Mouse (Mus musculus) heart, embryonic 11.5 days (tissue): ENCODE data around the gene Olfr891. TPM values are rescaled to one million over a fixed set of nuclear protein-coding genes. Genes with fewer than 3 reads are reported as not detected.
"Not testable (repeated sequence)": the region's sequence is repeated elsewhere in the genome, so short reads cannot be mapped to it uniquely, and the experiment has no call there.

ENCODE experiments used
- ATAC-seq: fragments of 200-750 bp; cut with Nextera tagmentation; replicated peaks from 2 replicates; pipeline ENCODE4 v1.8.0; 2017; ENCODE audit warnings: moderate library complexity; ENCODE audit not compliant: insufficient number of reproducible peaks, low FRiP score, low TSS enrichment
- H3K27ac ChIP-seq: fragments of 300-500 bp; sonication (generic); 2 replicates; pipeline ENCODE4 v1.5.1; 2014; ENCODE audit warnings: mild to moderate bottlenecking, low read depth, low read length
- H3K27me3 ChIP-seq: fragments of 300-500 bp; sonication (generic); 2 replicates; pipeline ENCODE4 v1.6.1; 2014; ENCODE audit warnings: mild to moderate bottlenecking, low read length, mixed read lengths; ENCODE audit not compliant: control insufficient read depth, insufficient read depth
- H3K36me3 ChIP-seq: fragments of 300-500 bp; sonication (generic); 2 replicates; pipeline ENCODE4 v1.6.1; 2014; ENCODE audit warnings: mild to moderate bottlenecking, low read length, moderate library complexity, mixed read lengths; ENCODE audit not compliant: control insufficient read depth, insufficient read depth
- H3K4me1 ChIP-seq: fragments of 300-500 bp; sonication (generic); 2 replicates; pipeline ENCODE4 v1.6.1; 2014; ENCODE audit warnings: low read length; ENCODE audit not compliant: control insufficient read depth, insufficient read depth
- H3K4me2 ChIP-seq: fragments of 300-500 bp; sonication (generic); 2 replicates; pipeline ENCODE4 v1.6.1; 2014; ENCODE audit warnings: mild to moderate bottlenecking, moderate library complexity
- H3K4me3 ChIP-seq: fragments of 300-500 bp; sonication (generic); 2 replicates; pipeline ENCODE4 v1.5.1; 2014; ENCODE audit warnings: low read depth, low read length
- H3K9ac ChIP-seq: fragments of 300-500 bp; sonication (generic); 2 replicates; pipeline ENCODE4 v1.6.1; 2014; ENCODE audit warnings: mild to moderate bottlenecking, low read depth, low read length, moderate library complexity
- H3K9me3 ChIP-seq: fragments of 300-500 bp; sonication (generic); replicated peaks from 2 replicates; pipeline ENCODE4 v1.6.1; 2016; ENCODE audit warnings: low read length; ENCODE audit not compliant: control insufficient read depth
- WGBS: fragments of 180-500 bp; shearing (Covaris S2); extraction: QIAGEN DNeasy Blood & Tissue Kit; methylation state at CpG from one replicate; pipeline ENCODE4 v1.1.7; 2014; ENCODE audit not compliant: insufficient replicate concordance; 5-methylcytosine and 5-hydroxymethylcytosine counted together
- polyA plus RNA-seq: library from polyadenylated mRNA; unstranded; fragments of >200 nt; fragmentation: Nextera tagmentation; extraction: Ambion mirVana; gene quantifications from 2 replicates; pipeline ENCODE4 v1.2.1, GENCODE M21; 2014

Gene Olfr891
- polyA plus RNA-seq: not detected in 2 replicates

DNA sequence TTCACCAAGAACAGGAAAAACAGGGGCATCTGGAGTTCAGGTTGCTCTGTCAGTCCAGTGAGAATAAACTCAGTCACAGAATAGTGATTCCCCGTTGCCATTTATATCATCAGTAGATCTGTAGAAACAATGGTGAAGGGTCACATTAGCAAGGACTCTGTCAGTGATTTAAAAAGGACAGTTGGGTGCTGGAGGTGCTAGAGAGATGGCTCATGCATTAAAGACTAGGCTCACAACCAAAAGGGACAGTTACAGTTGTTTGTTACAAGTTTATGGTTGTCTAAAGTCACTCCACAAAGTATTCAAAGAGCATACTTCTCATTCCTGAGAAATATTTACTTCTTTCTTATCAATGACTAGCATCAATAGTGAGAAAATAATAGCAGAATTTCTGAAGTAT is at the start of gene Olfr891:
Gene Olfr891, minus strand, starts transcription at position 101 of the 400 bp plus-strand sequence.
- Histone ChIP-seq H3K9me3 (peaks cover 7% of the 10 kb centered on the region; the same call in 1 of the 2 replicates), H3K4me1 (no peaks in the 10 kb centered on the region), H3K36me3 (no peaks in the 10 kb centered on the region), H3K27ac (no peak within 1 kb of the TSS), H3K9ac (no peak within 1 kb of the TSS), H3K4me3 (no peak within 1 kb of the TSS), H3K4me2 (no peak within 1 kb of the TSS), H3K27me3 (no peaks in the 10 kb centered on the region)
- ATAC-seq: no peak
- WGBS: 71% methylated on average over 1 of the region's 1 CpGs

GRCm38 (mm10) chr9:38217755-38218154 is 37.1 kb upstream of the Olfr891 start, which contains the start of gene Olfr894:
TSS of gene Olfr894 (plus strand) at chr9:38218055.
- no peak within 1 kb of the TSS for H3K4me3 ChIP-seq
- H3K9me3 ChIP-seq: no peaks in the 10 kb centered on the region
- H3K4me1 ChIP-seq: no peaks in the 10 kb centered on the region
- no peak within 1 kb of the TSS for H3K4me2 ChIP-seq
- H3K27me3 ChIP-seq: no peaks in the 10 kb centered on the region
- H3K9ac ChIP-seq: no peak within 1 kb of the TSS
- no peaks in the 10 kb centered on the region for H3K36me3 ChIP-seq
- no peak within 1 kb of the TSS for H3K27ac ChIP-seq
- no peak for ATAC-seq

DNA sequence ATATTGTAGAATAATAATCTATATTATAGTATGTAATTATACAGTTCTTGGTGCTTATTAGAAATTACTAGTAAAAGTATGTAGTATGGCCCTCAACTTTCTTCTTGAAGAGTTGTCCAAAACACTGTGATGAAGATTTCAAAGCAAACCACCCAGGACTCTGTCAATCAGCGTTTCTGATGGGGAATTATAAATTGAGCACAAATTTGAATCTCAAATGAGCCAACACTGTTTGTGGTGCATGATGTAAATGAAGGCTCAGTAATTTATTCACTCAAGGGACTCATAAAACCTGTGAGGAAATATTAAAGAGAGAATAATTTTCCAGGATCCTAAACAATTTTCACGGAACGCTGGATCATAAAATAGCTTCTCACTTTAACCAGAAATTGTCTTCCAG is 27.4 kb upstream of the Olfr891 start, which contains the start of gene Olfr893:
Gene Olfr893, plus strand, starts transcription at position 301 of the 400 bp plus-strand sequence.
- WGBS: 81% methylated on average over 3 of the region's 3 CpGs
- Histone ChIP-seq H3K9me3 (no peaks in the 10 kb centered on the region), H3K4me3 (no peak within 1 kb of the TSS), H3K36me3 (no peaks in the 10 kb centered on the region), H3K9ac (no peak within 1 kb of the TSS), H3K4me1 (no peaks in the 10 kb centered on the region), H3K4me2 (no peak within 1 kb of the TSS), H3K27ac (no peak within 1 kb of the TSS), H3K27me3 (no peaks in the 10 kb centered on the region)
- no peak for ATAC-seq

- not testable (repeated sequence) for H3K9me3 ChIP-seq, H3K27me3 ChIP-seq, ATAC-seq, H3K4me1 ChIP-seq, H3K36me3 ChIP-seq, H3K4me3 ChIP-seq, H3K4me2 ChIP-seq, H3K27ac ChIP-seq, H3K9ac ChIP-seq
- 39% methylated on average over 2 of the region's 2 CpGs for WGBS
Observed at GRCm38 (mm10) chr9:38168341-38168740, 12.3 kb downstream of the Olfr891 start.

DNA sequence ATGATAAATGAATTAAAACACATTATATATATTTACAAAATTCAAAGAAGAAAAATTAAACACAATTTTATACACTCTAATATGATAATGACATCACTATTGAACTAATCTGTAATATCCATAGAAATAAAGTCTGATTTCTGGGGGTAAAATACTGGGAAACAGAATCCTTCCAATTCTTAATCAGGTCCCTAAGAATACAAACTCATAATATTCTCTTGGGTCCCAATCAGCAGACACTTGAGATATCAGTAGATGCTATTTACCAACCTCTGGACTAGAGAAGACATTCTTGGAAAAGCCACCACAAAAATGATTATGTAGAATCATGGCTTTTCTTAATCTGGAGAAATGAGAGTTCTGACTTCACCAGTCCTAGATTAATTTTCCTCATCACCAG is 38.4 kb downstream of the Olfr891 start, which contains the start of gene Olfr890:
Gene Olfr890, plus strand, starts transcription at position 301 of the 400 bp plus-strand sequence.
- Histone ChIP-seq H3K27me3 (no peaks in the 10 kb centered on the region), H3K27ac (no peak within 1 kb of the TSS), H3K9me3 (no peaks in the 10 kb centered on the region), H3K4me2 (no peak within 1 kb of the TSS), H3K4me3 (no peak within 1 kb of the TSS), H3K9ac (no peak within 1 kb of the TSS), H3K4me1 (no peaks in the 10 kb centered on the region), H3K36me3 (no peaks in the 10 kb centered on the region)
- no peak for ATAC-seq

Other genes with a start within 250 kb of the Olfr891 start
- gene Olfr881, start 189.0 kb downstream of the Olfr891 start, polyA plus RNA-seq: not detected in 2 replicates
- not detected in 2 replicates for gene Olfr883, start 155.0 kb downstream of the Olfr891 start, polyA plus RNA-seq
- not detected in 2 replicates for gene Olfr884, start 134.3 kb downstream of the Olfr891 start, polyA plus RNA-seq
- gene Olfr885, start 119.5 kb downstream of the Olfr891 start, polyA plus RNA-seq: not detected in 2 replicates
- gene Olfr887, start 96.7 kb downstream of the Olfr891 start, polyA plus RNA-seq: not detected in 2 replicates
- not detected in 2 replicates for gene Olfr888, start 72.7 kb downstream of the Olfr891 start, polyA plus RNA-seq
- 0.04 TPM in 1 of 2 replicates, not detected in the other for gene Olfr889, start 65.6 kb downstream of the Olfr891 start, polyA plus RNA-seq
- not detected in 2 replicates for gene Olfr890, start 38.3 kb downstream of the Olfr891 start, polyA plus RNA-seq
- not detected in 2 replicates for gene Olfr893, start 27.5 kb upstream of the Olfr891 start, polyA plus RNA-seq
- gene Olfr894, start 37.2 kb upstream of the Olfr891 start, polyA plus RNA-seq: not detected in 2 replicates
- not detected in 2 replicates for gene Olfr143, start 72.0 kb upstream of the Olfr891 start, polyA plus RNA-seq
- not detected in 2 replicates for gene Olfr895, start 87.0 kb upstream of the Olfr891 start, polyA plus RNA-seq
- gene Olfr896-ps1, start 110.3 kb upstream of the Olfr891 start, polyA plus RNA-seq: not detected in 2 replicates
- gene Olfr25, start 148.2 kb upstream of the Olfr891 start, polyA plus RNA-seq: not detected in 2 replicates
- gene Olfr898, start 167.6 kb upstream of the Olfr891 start, polyA plus RNA-seq: not detected in 2 replicates
- not detected in 2 replicates for gene Olfr250, start 186.1 kb upstream of the Olfr891 start, polyA plus RNA-seq
- gene Olfr251, start 196.3 kb upstream of the Olfr891 start, polyA plus RNA-seq: not detected in 2 replicates
- not detected in 2 replicates for gene Olfr147, start 220.9 kb upstream of the Olfr891 start, polyA plus RNA-seq
- gene Olfr901, start 248.6 kb upstream of the Olfr891 start, polyA plus RNA-seq: not detected in 2 replicates